Mouse (Mus musculus) cerebellum, adult 9-10 months (tissue): ENCODE measurements around the gene Agbl4.

Experiments
- DNase-seq: peaks from one replicate; pipeline ENCODE4 v3.0.0; 2022

Agbl4 gene

GRCm38 (mm10) chr4:111284625-111285024 lies 887.2 kb downstream of the Agbl4 start:
- DNase-seq: no peak

- no peak for DNase-seq
Observed at GRCm38 (mm10) chr4:111294528-111295241, 897.2 kb downstream of the Agbl4 start.

- DNase-seq: no peak
Observed at GRCm38 (mm10) chr4:111306518-111306917, 909.1 kb downstream of the Agbl4 start.

- DNase-seq: no peak
Observed at GRCm38 (mm10) chr4:111307166-111307565, 909.7 kb downstream of the Agbl4 start.

GRCm38 (mm10) chr4:111307633-111308032 lies 910.2 kb downstream of the Agbl4 start:
- DNase-seq: no peak

- no peak for DNase-seq
Observed at GRCm38 (mm10) chr4:111308572-111309288, 911.3 kb downstream of the Agbl4 start.

GRCm38 (mm10) chr4:111327094-111327493 lies 929.6 kb downstream of the Agbl4 start:
- no peak for DNase-seq

GRCm38 (mm10) chr4:111327760-111328373 lies 930.4 kb downstream of the Agbl4 start:
- DNase-seq: peak; percentile 38

- DNase-seq: no peak
Observed at GRCm38 (mm10) chr4:111329501-111329900, 932.0 kb downstream of the Agbl4 start.

GRCm38 (mm10) chr4:111332864-111333263 lies 935.4 kb downstream of the Agbl4 start:
- no peak for DNase-seq

- DNase-seq: no peak
Observed at GRCm38 (mm10) chr4:111349965-111350364, 952.5 kb downstream of the Agbl4 start.

GRCm38 (mm10) chr4:111350615-111351525 lies 953.4 kb downstream of the Agbl4 start:
- no peak for DNase-seq

- no peak for DNase-seq
Observed at GRCm38 (mm10) chr4:111356584-111357115, 959.2 kb downstream of the Agbl4 start.

- no peak for DNase-seq
Observed at GRCm38 (mm10) chr4:111357176-111357575, 959.7 kb downstream of the Agbl4 start.

GRCm38 (mm10) chr4:111364199-111364598 lies 966.7 kb downstream of the Agbl4 start:
- no peak for DNase-seq

GRCm38 (mm10) chr4:111367771-111368170 lies 970.3 kb downstream of the Agbl4 start:
- DNase-seq: no peak

- DNase-seq: no peak
Observed at GRCm38 (mm10) chr4:111377159-111377558, 979.7 kb downstream of the Agbl4 start.

- DNase-seq: no peak
Observed at GRCm38 (mm10) chr4:111378071-111378470, 980.6 kb downstream of the Agbl4 start.

- no peak for DNase-seq
Observed at GRCm38 (mm10) chr4:111383101-111383500, 985.6 kb downstream of the Agbl4 start.

GRCm38 (mm10) chr4:111390736-111391135 lies 993.3 kb downstream of the Agbl4 start:
- no peak for DNase-seq

- no peak for DNase-seq
Observed at GRCm38 (mm10) chr4:111399784-111400183, 1002.3 kb downstream of the Agbl4 start.

GRCm38 (mm10) chr4:111400676-111401075 lies 1003.2 kb downstream of the Agbl4 start:
- DNase-seq: no peak

GRCm38 (mm10) chr4:111403243-111403642 lies 1005.8 kb downstream of the Agbl4 start:
- no peak for DNase-seq
